Mouse (Mus musculus) liver, embryonic 14.5 days (tissue): ENCODE data around the gene Ufc1.

ENCODE experiments used
- CTCF ChIP-seq: IDR thresholded peaks from 2 replicates; pipeline ENCODE4 v1.5.1; 2016; ENCODE audit warnings: antibody characterized with exemption, low read depth, control low read depth
- EP300 ChIP-seq: IDR thresholded peaks from 2 replicates; pipeline ENCODE4 v1.6.1; 2016; ENCODE audit warnings: antibody characterized with exemption, low read depth

GRCm38 (mm10) chr1:171246709-171247452, 47.9 kb downstream of the Ufc1 start:
- peak; percentile 98 for TF ChIP-seq CTCF
- TF ChIP-seq EP300, result peak; percentile 43; the same call in 1 of the 2 replicates
